8 mouse cellular contexts compared by ENCODE assay signal in genomic region chr2:27678331-27678730, GRCm38 (mm10). TPM values are rescaled to one million over a fixed set of nuclear protein-coding genes. Genes with fewer than 3 reads are reported as not detected.
DNase-seq lines count a peak whose midpoint lies in the region; ATAC-seq and TF ChIP-seq lines count a peak whose summit lies in the region.

No protein-coding gene starts in this region.

- H3K9ac ChIP-seq in kidney, embryonic 16.5 days (replicated peaks; ENCODE audit: low read length), result peak overlapping the region; percentile 93
- H3K9ac ChIP-seq in embryonic facial prominence, embryonic 12.5 days, result peak overlapping the region; percentile 93
- H3K9ac ChIP-seq in intestine, embryonic 14.5 days (ENCODE audit: low read length), result peak overlapping the region; percentile 95
- 0 out of 2 replicates have a peak overlapping the region, but pooled peaks have one; percentile 14 for H3K9ac ChIP-seq in midbrain, postnatal 0 days (replicated peaks; ENCODE audit: low read length, poor library complexity, severe bottlenecking)

- H3K36me3 ChIP-seq in kidney, embryonic 16.5 days (ENCODE audit: insufficient read depth, low read length), result no peaks in the 10 kb centered on the region
- no peaks in the 10 kb centered on the region for H3K36me3 ChIP-seq in embryonic facial prominence, embryonic 12.5 days
- H3K36me3 ChIP-seq in intestine, embryonic 14.5 days (ENCODE audit: control insufficient read depth, insufficient read depth, low read length), result no peaks in the 10 kb centered on the region
- H3K36me3 ChIP-seq in midbrain, postnatal 0 days (ENCODE audit: insufficient read depth, low read length), result no peaks in the 10 kb centered on the region

- H3K4me1 ChIP-seq in kidney, embryonic 16.5 days (ENCODE audit: insufficient read depth, low read length), result peaks cover 52% of the 10 kb centered on the region
- H3K4me1 ChIP-seq in embryonic facial prominence, embryonic 12.5 days, result peaks cover 61% of the 10 kb centered on the region
- peaks cover 48% of the 10 kb centered on the region for H3K4me1 ChIP-seq in intestine, embryonic 14.5 days (replicated peaks; ENCODE audit: control insufficient read depth, insufficient read depth, low read length)
- peaks cover 20% of the 10 kb centered on the region for H3K4me1 ChIP-seq in midbrain, postnatal 0 days (ENCODE audit: insufficient read depth, low read length)

- no peak for ATAC-seq in kidney, embryonic 16.5 days (ENCODE audit: low FRiP score, low TSS enrichment)
- no peak for ATAC-seq in embryonic facial prominence, embryonic 12.5 days (ENCODE audit: insufficient number of reproducible peaks, insufficient read depth, low FRiP score, low TSS enrichment)
- ATAC-seq in intestine, embryonic 14.5 days (replicated peaks; ENCODE audit: low FRiP score, low TSS enrichment, low read depth), result no peak
- ATAC-seq in midbrain, postnatal 0 days (ENCODE audit: low FRiP score), result no peak
- no peak for ATAC-seq in megakaryocyte progenitor cell, adult 5-6 weeks (replicated peaks; ENCODE audit: poor library complexity)

- no peak for TF ChIP-seq CTCF in midbrain, postnatal 0 days (IDR thresholded peaks at IDR 0.05)

- WGBS in kidney, embryonic 16.5 days, result 35% methylated on average over 4 of the region's 4 CpGs
- WGBS in embryonic facial prominence, embryonic 12.5 days, result 15% methylated on average over 4 of the region's 4 CpGs
- WGBS in intestine, embryonic 14.5 days, result 26% methylated on average over 4 of the region's 4 CpGs
- WGBS in midbrain, postnatal 0 days, result 10% methylated on average over 4 of the region's 4 CpGs

- peak overlapping the region; percentile 97 for H3K27ac ChIP-seq in kidney, embryonic 16.5 days (ENCODE audit: low read length)
- H3K27ac ChIP-seq in embryonic facial prominence, embryonic 12.5 days, result no peak overlapping the region; the same call in 1 of the 2 replicates
- no peak overlapping the region for H3K27ac ChIP-seq in intestine, embryonic 14.5 days (ENCODE audit: low read depth)
- H3K27ac ChIP-seq in midbrain, postnatal 0 days (ENCODE audit: low read depth, low read length), result no peak overlapping the region

- no peaks in the 10 kb centered on the region for H3K9me3 ChIP-seq in kidney, embryonic 16.5 days (ENCODE audit: low read length)
- no peaks in the 10 kb centered on the region for H3K9me3 ChIP-seq in embryonic facial prominence, embryonic 12.5 days
- H3K9me3 ChIP-seq in intestine, embryonic 14.5 days (ENCODE audit: control insufficient read depth, low read length), result no peaks in the 10 kb centered on the region
- no peaks in the 10 kb centered on the region for H3K9me3 ChIP-seq in midbrain, postnatal 0 days (ENCODE audit: low read length)

- DNase-seq in kidney, postnatal 25 days, result no peak
- DNase-seq in intestine, embryonic 14.5 days (ENCODE audit: low spot score), result no peak
- DNase-seq in midbrain, postnatal 0 days (ENCODE audit: low spot score), result no peak
- DNase-seq in thymus, postnatal 0 days (ENCODE audit: low spot score), result no peak
- no peak for DNase-seq in layer of hippocampus, adult 9-10 months (ENCODE audit: low spot score)

- H3K4me3 ChIP-seq in kidney, embryonic 16.5 days (ENCODE audit: low read length), result peak overlapping the region; percentile 87
- H3K4me3 ChIP-seq in embryonic facial prominence, embryonic 12.5 days, result peak overlapping the region; percentile 85
- peak overlapping the region; percentile 90 for H3K4me3 ChIP-seq in intestine, embryonic 14.5 days (ENCODE audit: low read depth, low read length)
- peak overlapping the region; percentile 80 for H3K4me3 ChIP-seq in midbrain, postnatal 0 days (ENCODE audit: low read depth, low read length)

- H3K4me2 ChIP-seq in kidney, embryonic 16.5 days (replicated peaks; ENCODE audit: low read depth, low read length), result peak overlapping the region; percentile 94
- H3K4me2 ChIP-seq in embryonic facial prominence, embryonic 12.5 days (replicated peaks), result peak overlapping the region; percentile 94
- H3K4me2 ChIP-seq in intestine, embryonic 14.5 days (ENCODE audit: low read length), result peak overlapping the region; percentile 94
- H3K4me2 ChIP-seq in midbrain, postnatal 0 days (ENCODE audit: low read depth, low read length, poor library complexity, severe bottlenecking), result peak overlapping the region; percentile 98

- H3K27me3 ChIP-seq in kidney, embryonic 16.5 days (ENCODE audit: insufficient read depth, low read length), result no peaks in the 10 kb centered on the region
- no peaks in the 10 kb centered on the region for H3K27me3 ChIP-seq in embryonic facial prominence, embryonic 12.5 days
- H3K27me3 ChIP-seq in intestine, embryonic 14.5 days (replicated peaks; ENCODE audit: control insufficient read depth, insufficient read depth, low read length), result no peaks in the 10 kb centered on the region
- no peaks in the 10 kb centered on the region for H3K27me3 ChIP-seq in midbrain, postnatal 0 days (ENCODE audit: insufficient read depth, low read length)

RNA-seq across cellular contexts. Expression of gene Rxra, which starts 2.1 kb away (rescaled TPM):
- 11.0 and 11.6 TPM in 2 replicates for polyA plus RNA-seq in kidney, embryonic 16.5 days (2015; fragmentation: Nextera tagmentation; extraction: Ambion mirVana)
- polyA plus RNA-seq in embryonic facial prominence, embryonic 12.5 days (2016; fragmentation: Nextera tagmentation; extraction: Ambion mirVana), result 14.7 and 15.9 TPM in 2 replicates
- polyA plus RNA-seq in intestine, embryonic 14.5 days (2014; fragmentation: Nextera tagmentation; extraction: Ambion mirVana), result 8.3 and 9.2 TPM in 2 replicates
- 18.5 and 20.2 TPM in 2 replicates for total RNA-seq in midbrain, postnatal 0 days (2014; rRNA removed)
- 2.2 and 2.3 TPM in 2 replicates for polyA plus RNA-seq in midbrain, postnatal 0 days (2015; fragmentation: Nextera tagmentation; extraction: Ambion mirVana)
- 5.1 and 5.5 TPM in 2 replicates for polyA plus RNA-seq in thymus, postnatal 0 days (2015; fragmentation: Nextera tagmentation; extraction: Ambion mirVana)
- 1.1 and 1.2 TPM in 2 replicates for total RNA-seq in megakaryocyte progenitor cell, adult 5-6 weeks (2015)
- 1.9 and 2.5 TPM in 2 replicates for total RNA-seq in megakaryocyte progenitor cell, adult 5-6 weeks (2017)

Comparison
In these comparisons a context has a peak if more than half of its experiments do, and no peak if none do; other contexts are left out.
1. H3K9ac ChIP-seq: peak in every context shown above with its lines; median percentile 95 in intestine, embryonic 14.5 days; 93 in kidney, embryonic 16.5 days; 93 in embryonic facial prominence, embryonic 12.5 days; 14 in midbrain, postnatal 0 days.